Mouse (Mus musculus) forebrain, embryonic 15.5 days (tissue): Measurements from ENCODE around the gene Asb6. TPM values are rescaled to one million over a fixed set of nuclear protein-coding genes. Genes with fewer than 3 reads are reported as not detected.

Experiments
- ATAC-seq: fragments of 200-750 bp; cut with Nextera tagmentation; replicated peaks from 2 replicates; pipeline ENCODE4 v1.8.0; 2017; ENCODE audit warnings: mild to moderate bottlenecking, moderate TSS enrichment, moderate library complexity
- H3K27ac ChIP-seq: fragments of 300-500 bp; sonication (generic); replicated peaks from 2 replicates; pipeline ENCODE4 v1.5.1; 2015; ENCODE audit warnings: mild to moderate bottlenecking, inconsistent platforms
- H3K27me3 ChIP-seq: fragments of 300-500 bp; sonication (generic); 2 replicates; pipeline ENCODE4 v1.6.1; 2015; ENCODE audit warnings: inconsistent platforms
- H3K36me3 ChIP-seq: fragments of 300-500 bp; sonication (generic); 2 replicates; pipeline ENCODE4 v1.6.1; 2015; ENCODE audit warnings: mild to moderate bottlenecking, inconsistent platforms
- H3K4me1 ChIP-seq: fragments of 300-500 bp; sonication (generic); 2 replicates; pipeline ENCODE4 v1.6.1; 2015; ENCODE audit warnings: inconsistent platforms
- H3K4me2 ChIP-seq: fragments of 300-500 bp; sonication (generic); replicated peaks from 2 replicates; pipeline ENCODE4 v1.6.1; 2015; ENCODE audit warnings: mild to moderate bottlenecking, inconsistent platforms
- H3K4me3 ChIP-seq: fragments of 300-500 bp; sonication (generic); 2 replicates; pipeline ENCODE4 v1.5.1; 2015; ENCODE audit warnings: mild to moderate bottlenecking, inconsistent platforms
- H3K9ac ChIP-seq: fragments of 300-500 bp; sonication (generic); replicated peaks from 2 replicates; pipeline ENCODE4 v1.6.1; 2015; ENCODE audit warnings: mild to moderate bottlenecking, inconsistent platforms
- H3K9me3 ChIP-seq: fragments of 300-500 bp; sonication (generic); 2 replicates; pipeline ENCODE4 v1.6.1; 2016; ENCODE audit warnings: inconsistent platforms
- WGBS: fragments of 180-500 bp; shearing (Covaris S2); methylation state at CpG from one replicate; pipeline ENCODE4 v1.1.7; 2015; ENCODE audit warnings: mixed read lengths; 5-methylcytosine and 5-hydroxymethylcytosine counted together
- polyA plus RNA-seq: library from polyadenylated mRNA; unstranded; fragments of >200 nt; fragmentation: Nextera tagmentation; extraction: Ambion mirVana; gene quantifications from 2 replicates; pipeline ENCODE4 v1.2.1, GENCODE M21; 2015

Gene Asb6
- 43.3 and 45.3 TPM in 2 replicates for polyA plus RNA-seq

- Histone ChIP-seq H3K4me3 (no peak within 1 kb of the TSS), H3K4me2 (no peak within 1 kb of the TSS), H3K27me3 (no peaks in the 10 kb centered on the region), H3K27ac (no peak within 1 kb of the TSS), H3K9ac (no peak within 1 kb of the TSS), H3K36me3 (peaks cover 5% of the 10 kb centered on the region; the same call in 1 of the 2 replicates), H3K4me1 (peaks cover 14% of the 10 kb centered on the region), H3K9me3 (no peaks in the 10 kb centered on the region)
- 8% methylated on average over 4 of the region's 4 CpGs for WGBS
- no peak for ATAC-seq
Measured at GRCm38 (mm10) chr2:30830283-30830795, at the start of gene Asb6. Gene Asb6, minus strand, starts transcription at chr2:30830333.

- WGBS, result 91% methylated on average over 15 of the region's 15 CpGs
- H3K27ac ChIP-seq, result no peak overlapping the region
Measured at GRCm38 (mm10) chr2:30879481-30879880, 49.3 kb upstream of the Asb6 start.

GRCm38 (mm10) chr2:30875621-30876432 lies 45.7 kb upstream of the Asb6 start:
- H3K4me3 ChIP-seq, result no peak overlapping the region
- no peaks in the 10 kb centered on the region for H3K36me3 ChIP-seq
- H3K4me2 ChIP-seq, result no peak overlapping the region
- no peak overlapping the region for H3K9ac ChIP-seq
- peaks cover 14% of the 10 kb centered on the region; the same call in 1 of the 2 replicates for H3K4me1 ChIP-seq
- WGBS, result 51% methylated on average over 11 of the region's 11 CpGs
- H3K9me3 ChIP-seq, result no peaks in the 10 kb centered on the region
- peak overlapping the region; percentile 50; the same call in 1 of the 2 replicates for H3K27ac ChIP-seq
- ATAC-seq, result no peak
- H3K27me3 ChIP-seq, result no peaks in the 10 kb centered on the region

More at GRCm38 (mm10) chr2:30879481-30879880, 49.3 kb upstream of the Asb6 start:
- Histone ChIP-seq H3K4me1 (peaks cover 12% of the 10 kb centered on the region; the same call in 1 of the 2 replicates), H3K27me3 (no peaks in the 10 kb centered on the region), H3K4me3 (no peak overlapping the region), H3K9me3 (no peaks in the 10 kb centered on the region), H3K4me2 (no peak overlapping the region), H3K9ac (no peak overlapping the region), H3K36me3 (no peaks in the 10 kb centered on the region)
- ATAC-seq, result no peak

- Histone ChIP-seq H3K9me3 (no peaks in the 10 kb centered on the region), H3K27me3 (no peaks in the 10 kb centered on the region), H3K4me2 (no peak overlapping the region), H3K9ac (no peak overlapping the region), H3K4me3 (no peak overlapping the region), H3K27ac (peak overlapping the region; percentile 50), H3K36me3 (no peaks in the 10 kb centered on the region), H3K4me1 (peaks cover 14% of the 10 kb centered on the region; the same call in 1 of the 2 replicates)
- 0 out of 2 replicates have a peak, but pooled peaks have one; percentile 53 for ATAC-seq
- WGBS, result 76% methylated on average over 7 of the region's 7 CpGs
Measured at GRCm38 (mm10) chr2:30875096-30875495, 45.0 kb upstream of the Asb6 start.

GRCm38 (mm10) chr2:30874445-30874844 lies 44.3 kb upstream of the Asb6 start:
- H3K9ac ChIP-seq, result no peak overlapping the region
- H3K4me2 ChIP-seq, result no peak overlapping the region
- H3K4me1 ChIP-seq, result peaks cover 14% of the 10 kb centered on the region; the same call in 1 of the 2 replicates
- H3K27ac ChIP-seq, result peak overlapping the region; percentile 50
- no peaks in the 10 kb centered on the region for H3K9me3 ChIP-seq
- no peak overlapping the region for H3K4me3 ChIP-seq
- 12% methylated on average over 10 of the region's 10 CpGs for WGBS
- H3K27me3 ChIP-seq, result no peaks in the 10 kb centered on the region
- ATAC-seq, result peak; percentile 67; the same call in 1 of the 2 replicates
- no peaks in the 10 kb centered on the region for H3K36me3 ChIP-seq

- H3K4me1 ChIP-seq, result peaks cover 14% of the 10 kb centered on the region; the same call in 1 of the 2 replicates
- 64% methylated on average over 6 of the region's 6 CpGs for WGBS
Measured at GRCm38 (mm10) chr2:30872669-30873068, 42.5 kb upstream of the Asb6 start.

GRCm38 (mm10) chr2:30870863-30871262 lies 40.7 kb upstream of the Asb6 start:
- Histone ChIP-seq H3K4me3 (no peak overlapping the region), H3K9ac (no peak overlapping the region)

More at GRCm38 (mm10) chr2:30872669-30873068, 42.5 kb upstream of the Asb6 start:
- no peak overlapping the region for H3K27ac ChIP-seq
- no peaks in the 10 kb centered on the region for H3K36me3 ChIP-seq
- H3K4me2 ChIP-seq, result no peak overlapping the region
- no peak overlapping the region for H3K9ac ChIP-seq
- no peak for ATAC-seq
- no peak overlapping the region for H3K4me3 ChIP-seq
- H3K27me3 ChIP-seq, result no peaks in the 10 kb centered on the region
- H3K9me3 ChIP-seq, result no peaks in the 10 kb centered on the region

GRCm38 (mm10) chr2:30865426-30865825 lies 35.3 kb upstream of the Asb6 start:
- Histone ChIP-seq H3K27ac (no peak overlapping the region), H3K4me3 (no peak overlapping the region), H3K4me1 (peaks cover 9% of the 10 kb centered on the region), H3K9me3 (no peaks in the 10 kb centered on the region), H3K36me3 (no peaks in the 10 kb centered on the region), H3K4me2 (no peak overlapping the region), H3K27me3 (peaks cover 17% of the 10 kb centered on the region; the same call in 1 of the 2 replicates), H3K9ac (no peak overlapping the region)
- no peak for ATAC-seq
- 57% methylated on average over 3 of the region's 3 CpGs for WGBS

More at GRCm38 (mm10) chr2:30870863-30871262, 40.7 kb upstream of the Asb6 start:
- Histone ChIP-seq H3K4me2 (no peak overlapping the region), H3K9me3 (no peaks in the 10 kb centered on the region), H3K4me1 (peaks cover 14% of the 10 kb centered on the region; the same call in 1 of the 2 replicates), H3K27me3 (no peaks in the 10 kb centered on the region), H3K27ac (no peak overlapping the region), H3K36me3 (no peaks in the 10 kb centered on the region)
- 79% methylated on average over 8 of the region's 8 CpGs for WGBS
- no peak for ATAC-seq

- no peaks in the 10 kb centered on the region for H3K36me3 ChIP-seq
- H3K27me3 ChIP-seq, result peaks cover 17% of the 10 kb centered on the region; the same call in 1 of the 2 replicates
- no peak overlapping the region for H3K27ac ChIP-seq
- H3K4me1 ChIP-seq, result peaks cover 9% of the 10 kb centered on the region
- H3K4me3 ChIP-seq, result peak overlapping the region; percentile 23
- peak overlapping the region; percentile 38 for H3K4me2 ChIP-seq
- no peaks in the 10 kb centered on the region for H3K9me3 ChIP-seq
- peak overlapping the region; percentile 18; the same call in 1 of the 2 replicates for H3K9ac ChIP-seq
- WGBS, result 4% methylated on average over 35 of the region's 35 CpGs
- ATAC-seq, result no peak
Measured at GRCm38 (mm10) chr2:30864968-30865381, 34.8 kb upstream of the Asb6 start.

- Histone ChIP-seq H3K4me3 (no peak overlapping the region), H3K9ac (no peak overlapping the region), H3K4me2 (no peak overlapping the region), H3K27ac (no peak overlapping the region), H3K9me3 (no peaks in the 10 kb centered on the region), H3K27me3 (peaks cover 17% of the 10 kb centered on the region; the same call in 1 of the 2 replicates), H3K4me1 (peaks cover 9% of the 10 kb centered on the region), H3K36me3 (no peaks in the 10 kb centered on the region)
- no peak for ATAC-seq
- 84% methylated on average over 9 of the region's 9 CpGs for WGBS
Measured at GRCm38 (mm10) chr2:30863574-30863973, 33.4 kb upstream of the Asb6 start.

GRCm38 (mm10) chr2:30862081-30862480 lies 31.9 kb upstream of the Asb6 start:
- peaks cover 17% of the 10 kb centered on the region; the same call in 1 of the 2 replicates for H3K27me3 ChIP-seq
- no peak overlapping the region for H3K9ac ChIP-seq
- H3K4me1 ChIP-seq, result peaks cover 9% of the 10 kb centered on the region
- no peaks in the 10 kb centered on the region for H3K9me3 ChIP-seq
- ATAC-seq, result no peak
- no peak overlapping the region for H3K27ac ChIP-seq
- H3K4me3 ChIP-seq, result no peak overlapping the region
- 68% methylated on average over 4 of the region's 4 CpGs for WGBS
- no peaks in the 10 kb centered on the region for H3K36me3 ChIP-seq
- no peak overlapping the region for H3K4me2 ChIP-seq

- WGBS, result 93% methylated on average over 5 of the region's 5 CpGs
- ATAC-seq, result no peak
Measured at GRCm38 (mm10) chr2:30859782-30860181, 29.6 kb upstream of the Asb6 start.

More at GRCm38 (mm10) chr2:30859782-30860181, 29.6 kb upstream of the Asb6 start:
- Histone ChIP-seq H3K27me3 (peaks cover 11% of the 10 kb centered on the region; the same call in 1 of the 2 replicates), H3K4me1 (peaks cover 4% of the 10 kb centered on the region), H3K36me3 (no peaks in the 10 kb centered on the region), H3K27ac (no peak overlapping the region), H3K4me3 (no peak overlapping the region), H3K9ac (no peak overlapping the region), H3K4me2 (no peak overlapping the region), H3K9me3 (no peaks in the 10 kb centered on the region)
